Mouse (Mus musculus): ENCODE results near the gene Crip1. TPM values are rescaled to one million over a fixed set of nuclear protein-coding genes. Genes with fewer than 3 reads are reported as not detected.

The Crip1 gene
- polyA plus RNA-seq, 1 experiment from 2014 or later: 565 TPM

DNA sequence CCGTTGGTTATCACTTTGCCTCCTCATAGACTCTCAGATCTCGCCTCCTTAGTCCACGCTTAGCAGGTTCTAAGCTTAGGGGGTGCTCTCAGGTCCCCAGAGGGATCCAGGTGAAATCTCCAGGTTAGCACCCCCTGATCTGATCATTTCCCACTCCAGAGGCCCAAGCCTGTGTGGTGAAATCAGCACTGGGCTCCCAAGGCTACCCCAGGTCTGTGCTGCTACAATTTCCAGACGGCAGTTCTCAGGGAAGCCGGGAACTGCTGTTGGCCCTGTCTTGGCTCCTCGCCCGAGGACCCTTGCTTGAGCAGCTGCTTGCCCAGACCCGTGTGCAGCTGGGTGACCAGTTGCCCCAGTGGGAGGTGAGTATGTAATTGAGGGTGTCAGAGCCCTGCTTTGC lies 10.9 kb downstream of the Crip1 start:
- H3K27me3 ChIP-seq (ENCODE audit: control insufficient read depth, insufficient read depth, low read depth, low read length): no peaks in the 10 kb centered on the region
- peak overlapping the region; percentile 88 for H3K4me2 ChIP-seq (ENCODE audit: low read depth, low read length)
- H3K4me3 ChIP-seq (ENCODE audit: low read length): peak overlapping the region; percentile 84
- H3K4me1 ChIP-seq (replicated peaks; ENCODE audit: control insufficient read depth, insufficient read depth, low read length): peaks cover 20% of the 10 kb centered on the region
- H3K9me3 ChIP-seq (ENCODE audit: control insufficient read depth, low read length): no peaks in the 10 kb centered on the region
- H3K27ac ChIP-seq (ENCODE audit: low read length): peak overlapping the region; percentile 87
- 19% methylated on average over 8 of the region's 8 CpGs for WGBS
- H3K36me3 ChIP-seq (ENCODE audit: control insufficient read depth, insufficient read depth, low read length): peaks cover 7% of the 10 kb centered on the region
- peak overlapping the region; percentile 75 for H3K9ac ChIP-seq (ENCODE audit: low read length)
- ATAC-seq (ENCODE audit: low read depth): no peak

DNA sequence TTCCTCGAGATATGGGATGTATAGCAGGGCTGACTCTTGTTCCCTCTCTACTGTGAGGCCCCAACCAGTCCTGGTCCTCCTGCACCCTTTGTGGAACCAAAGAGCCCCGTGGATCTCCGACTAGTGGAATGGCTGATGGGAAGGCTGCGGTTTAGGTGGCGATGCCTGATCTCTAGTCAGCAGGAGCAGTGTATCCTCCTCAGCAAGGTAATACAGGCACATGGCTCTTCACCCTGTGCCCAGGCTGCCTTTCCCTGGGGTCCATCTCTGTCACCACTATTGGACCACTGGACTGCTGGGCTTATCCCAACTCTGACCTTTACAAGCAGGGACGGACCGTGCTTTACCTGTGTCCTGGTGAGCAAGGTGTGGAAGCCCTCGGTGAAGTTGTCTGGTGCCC lies 11.4 kb downstream of the Crip1 start:
- H3K4me3 ChIP-seq (ENCODE audit: low read length): peak overlapping the region; percentile 84
- no peak overlapping the region for H3K27ac ChIP-seq (ENCODE audit: low read length)
- peaks cover 20% of the 10 kb centered on the region for H3K4me1 ChIP-seq (replicated peaks; ENCODE audit: control insufficient read depth, insufficient read depth, low read length)
- no peak for ATAC-seq (ENCODE audit: low read depth)
- peak overlapping the region; percentile 75 for H3K9ac ChIP-seq (ENCODE audit: low read length)
- H3K36me3 ChIP-seq (ENCODE audit: control insufficient read depth, insufficient read depth, low read length): peaks cover 7% of the 10 kb centered on the region
- peak overlapping the region; percentile 88 for H3K4me2 ChIP-seq (ENCODE audit: low read depth, low read length)
- 83% methylated on average over 8 of the region's 8 CpGs for WGBS
- H3K9me3 ChIP-seq (ENCODE audit: control insufficient read depth, low read length): no peaks in the 10 kb centered on the region
- H3K27me3 ChIP-seq (ENCODE audit: control insufficient read depth, insufficient read depth, low read depth, low read length): no peaks in the 10 kb centered on the region

DNA sequence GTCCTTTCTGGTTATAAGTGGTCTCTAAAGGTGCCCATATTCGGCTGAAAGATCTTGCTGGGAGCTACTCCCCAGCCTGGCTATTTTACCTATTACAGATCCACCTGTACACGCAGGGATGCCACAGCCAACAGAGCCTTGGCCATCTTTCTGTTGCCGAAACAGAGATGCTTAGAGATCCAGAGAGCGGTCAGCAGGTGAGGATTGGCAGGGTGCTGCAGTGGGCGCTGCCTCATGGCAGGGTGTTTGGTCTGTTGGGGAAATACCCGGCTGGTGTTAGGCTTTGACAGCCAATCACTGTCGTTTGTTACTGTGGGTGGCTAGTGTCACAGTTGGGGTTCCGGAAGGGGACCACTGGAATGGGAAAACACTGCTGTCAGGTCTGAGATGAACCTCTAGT lies 11.9 kb downstream of the Crip1 start:
- peaks cover 8% of the 10 kb centered on the region for H3K36me3 ChIP-seq (ENCODE audit: control insufficient read depth, insufficient read depth, low read length)
- H3K4me2 ChIP-seq (ENCODE audit: low read depth, low read length): no peak overlapping the region
- no peak overlapping the region for H3K27ac ChIP-seq (ENCODE audit: low read length)
- ATAC-seq (ENCODE audit: low read depth): no peak
- H3K27me3 ChIP-seq (ENCODE audit: control insufficient read depth, insufficient read depth, low read depth, low read length): no peaks in the 10 kb centered on the region
- H3K4me1 ChIP-seq (replicated peaks; ENCODE audit: control insufficient read depth, insufficient read depth, low read length): peaks cover 20% of the 10 kb centered on the region
- no peak overlapping the region for H3K4me3 ChIP-seq (ENCODE audit: low read length)
- no peak overlapping the region for H3K9ac ChIP-seq (ENCODE audit: low read length)
- WGBS: 89% methylated on average over 8 of the region's 8 CpGs
- no peaks in the 10 kb centered on the region for H3K9me3 ChIP-seq (ENCODE audit: control insufficient read depth, low read length)

DNA sequence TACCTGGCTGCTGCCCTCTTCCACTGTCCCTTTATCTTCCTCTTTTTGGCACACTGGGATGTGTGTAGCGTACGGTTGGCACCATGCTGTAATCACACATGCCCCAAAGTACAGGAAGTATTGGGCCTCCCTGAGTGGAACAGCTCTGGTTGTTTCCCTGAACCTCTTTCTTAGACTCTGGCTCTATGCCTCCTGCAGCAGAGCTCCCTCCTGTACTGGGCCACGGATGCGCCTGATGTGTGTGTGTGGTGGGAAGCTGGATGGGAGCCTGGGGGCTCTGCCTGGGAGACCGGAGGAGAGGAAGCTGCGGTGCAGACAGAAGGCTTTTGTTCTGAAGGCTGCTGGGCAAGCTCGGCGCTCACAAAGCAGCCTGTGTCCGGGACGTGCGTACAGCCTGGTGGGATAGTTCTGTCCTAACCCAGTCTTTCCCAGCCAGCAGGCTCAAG lies 17.5 kb downstream of the Crip1 start:
- ATAC-seq (ENCODE audit: low read depth): peak; percentile 24; the same call in 1 of the 2 replicates
- Histone ChIP-seq H3K9me3 (ENCODE audit: control insufficient read depth, low read length) (no peaks in the 10 kb centered on the region), H3K4me1 (replicated peaks; ENCODE audit: control insufficient read depth, insufficient read depth, low read length) (no peaks in the 10 kb centered on the region), H3K4me2 (ENCODE audit: low read depth, low read length) (no peak overlapping the region), H3K4me3 (ENCODE audit: low read length) (no peak overlapping the region), H3K27me3 (ENCODE audit: control insufficient read depth, insufficient read depth, low read depth, low read length) (no peaks in the 10 kb centered on the region), H3K9ac (ENCODE audit: low read length) (no peak overlapping the region; the same call in 1 of the 2 replicates), H3K36me3 (ENCODE audit: control insufficient read depth, insufficient read depth, low read length) (peaks cover 3% of the 10 kb centered on the region), H3K27ac (ENCODE audit: low read length) (no peak overlapping the region)
- 80% methylated on average over 11 of the region's 11 CpGs for WGBS

DNA sequence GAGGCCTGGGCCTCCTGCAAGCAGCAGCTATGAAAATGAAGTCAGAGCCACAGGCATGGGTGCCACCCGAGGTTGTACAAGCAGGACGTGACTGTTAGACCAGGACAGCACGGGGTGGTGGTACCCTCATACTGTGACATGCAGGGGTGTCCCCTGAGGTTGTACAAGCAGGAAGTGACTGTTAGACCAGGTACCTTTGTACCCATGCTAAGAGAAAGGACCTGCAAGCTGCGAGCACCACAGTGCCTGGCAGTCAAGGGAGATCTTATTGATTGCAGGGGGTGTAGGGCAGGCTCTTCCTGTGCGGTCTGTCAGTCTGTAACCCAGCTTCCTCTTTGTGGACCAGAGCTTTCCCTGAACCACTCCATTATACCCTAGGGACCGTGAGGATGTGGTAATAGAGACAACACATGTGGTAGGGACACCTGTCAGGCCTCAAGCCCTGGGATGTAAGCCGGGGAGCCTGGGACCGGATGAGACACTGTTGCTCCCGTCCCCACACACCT lies 22.0 kb downstream of the Crip1 start:
- Histone ChIP-seq H3K9me3 (ENCODE audit: control insufficient read depth, low read length) (no peaks in the 10 kb centered on the region), H3K9ac (ENCODE audit: low read length) (no peak overlapping the region), H3K36me3 (ENCODE audit: control insufficient read depth, insufficient read depth, low read length) (peaks cover 1% of the 10 kb centered on the region; the same call in 1 of the 2 replicates), H3K4me1 (replicated peaks; ENCODE audit: control insufficient read depth, insufficient read depth, low read length) (no peaks in the 10 kb centered on the region), H3K27me3 (ENCODE audit: control insufficient read depth, insufficient read depth, low read depth, low read length) (no peaks in the 10 kb centered on the region), H3K27ac (ENCODE audit: low read length) (no peak overlapping the region), H3K4me3 (ENCODE audit: low read length) (no peak overlapping the region), H3K4me2 (ENCODE audit: low read depth, low read length) (no peak overlapping the region)
- WGBS: 70% methylated on average over 9 of the region's 9 CpGs
- ATAC-seq (ENCODE audit: low read depth): no peak

DNA sequence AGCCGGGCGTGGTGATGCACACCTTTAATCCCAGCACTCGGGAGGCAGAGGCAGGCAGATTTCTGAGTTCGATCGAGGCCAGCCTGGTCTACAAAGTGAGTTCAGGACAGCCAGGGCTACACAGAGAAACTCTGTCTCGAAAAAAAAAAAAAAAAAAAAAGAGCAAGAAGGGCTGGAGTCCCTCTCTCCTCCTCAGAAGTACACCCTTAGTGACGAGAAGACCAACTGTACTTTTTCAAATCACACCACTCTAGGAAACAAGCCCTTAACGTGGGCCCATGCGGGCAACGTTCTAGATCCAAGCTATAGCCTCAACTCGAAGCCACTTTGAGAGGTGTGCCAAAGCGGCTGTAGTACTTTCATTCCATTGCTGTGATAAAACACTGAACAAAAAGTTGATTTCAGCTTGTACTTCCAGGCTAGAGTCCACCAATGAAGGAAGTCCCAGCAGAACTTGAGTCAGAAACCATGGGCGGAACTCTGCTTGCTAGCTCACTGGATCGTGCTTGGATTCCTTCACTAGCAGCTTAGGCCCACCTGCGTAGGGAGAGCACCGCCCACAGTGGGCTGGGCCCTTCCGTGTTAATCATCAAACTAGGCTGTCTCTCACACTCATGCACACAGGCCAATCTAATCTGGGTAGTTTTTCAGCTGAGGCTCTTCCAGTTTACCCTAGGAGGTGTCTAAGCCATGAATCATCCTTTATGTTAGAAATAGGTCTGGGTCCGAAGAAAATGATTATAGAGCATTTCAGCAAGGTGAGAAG lies 31.0 kb downstream of the Crip1 start:
- H3K27me3 ChIP-seq (ENCODE audit: control insufficient read depth, insufficient read depth, low read depth, low read length): no peaks in the 10 kb centered on the region
- H3K36me3 ChIP-seq (ENCODE audit: control insufficient read depth, insufficient read depth, low read length): no peaks in the 10 kb centered on the region
- no peak for ATAC-seq (ENCODE audit: low read depth)
- 85% methylated on average over 17 of the region's 18 CpGs for WGBS
- H3K27ac ChIP-seq (ENCODE audit: low read length): no peak overlapping the region
- no peak overlapping the region for H3K4me2 ChIP-seq (ENCODE audit: low read depth, low read length)
- no peak overlapping the region for H3K9ac ChIP-seq (ENCODE audit: low read length)
- no peaks in the 10 kb centered on the region for H3K9me3 ChIP-seq (ENCODE audit: control insufficient read depth, low read length)
- H3K4me1 ChIP-seq (replicated peaks; ENCODE audit: control insufficient read depth, insufficient read depth, low read length): no peaks in the 10 kb centered on the region
- H3K4me3 ChIP-seq (ENCODE audit: low read length): no peak overlapping the region

DNA sequence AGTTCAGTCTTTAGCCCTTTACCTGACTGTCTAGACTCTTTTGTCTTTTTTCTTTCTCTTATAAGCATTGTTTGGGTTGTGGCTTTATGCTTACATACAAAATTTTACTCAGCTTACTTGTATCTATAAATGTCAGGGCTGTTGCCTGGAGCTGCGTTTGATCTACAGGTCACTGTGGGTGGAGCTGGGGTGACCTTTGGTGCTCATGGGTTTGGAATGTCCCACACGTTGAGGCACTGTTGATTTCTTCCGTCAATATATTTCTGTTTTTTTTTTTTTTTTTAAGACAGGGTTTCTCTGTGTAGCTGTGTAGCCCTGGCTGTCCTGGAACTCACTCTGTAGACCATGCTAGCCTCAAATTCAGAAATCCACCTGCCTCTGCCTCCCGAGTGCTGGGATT lies 34.9 kb downstream of the Crip1 start:
- Histone ChIP-seq H3K27ac (ENCODE audit: low read length) (no peak overlapping the region), H3K9ac (ENCODE audit: low read length) (no peak overlapping the region), H3K36me3 (ENCODE audit: control insufficient read depth, insufficient read depth, low read length) (no peaks in the 10 kb centered on the region), H3K4me3 (ENCODE audit: low read length) (no peak overlapping the region), H3K4me2 (ENCODE audit: low read depth, low read length) (no peak overlapping the region), H3K9me3 (ENCODE audit: control insufficient read depth, low read length) (no peaks in the 10 kb centered on the region), H3K27me3 (ENCODE audit: control insufficient read depth, insufficient read depth, low read depth, low read length) (no peaks in the 10 kb centered on the region; the same call in 1 of the 2 replicates), H3K4me1 (replicated peaks; ENCODE audit: control insufficient read depth, insufficient read depth, low read length) (peaks cover 5% of the 10 kb centered on the region)
- ATAC-seq (ENCODE audit: low read depth): no peak
- 40% methylated on average over 4 of the region's 4 CpGs for WGBS

DNA sequence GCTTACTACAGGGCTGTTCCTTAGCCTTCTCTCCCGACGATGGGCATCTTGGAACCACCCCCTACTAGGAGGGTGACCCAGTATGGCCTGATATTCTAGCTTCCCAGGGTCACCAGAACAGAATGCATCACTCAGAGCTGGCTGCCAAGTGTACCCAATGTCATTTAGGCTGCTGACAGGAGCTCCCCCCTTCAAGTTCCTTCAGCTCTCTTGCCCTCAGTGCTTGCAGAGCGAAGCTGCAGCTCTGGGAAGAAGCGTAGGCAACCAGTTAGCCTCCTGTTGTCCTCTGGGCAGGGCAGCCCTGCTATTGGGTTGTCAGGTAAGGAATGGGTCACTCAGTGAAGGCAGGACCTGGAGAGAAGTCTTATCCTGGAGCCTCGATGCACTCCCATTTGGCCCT lies 38.8 kb downstream of the Crip1 start:
- Histone ChIP-seq H3K27me3 (ENCODE audit: control insufficient read depth, insufficient read depth, low read depth, low read length) (peaks cover 19% of the 10 kb centered on the region; the same call in 1 of the 2 replicates), H3K9ac (ENCODE audit: low read length) (no peak overlapping the region), H3K36me3 (ENCODE audit: control insufficient read depth, insufficient read depth, low read length) (no peaks in the 10 kb centered on the region; the same call in 1 of the 2 replicates), H3K4me2 (ENCODE audit: low read depth, low read length) (no peak overlapping the region), H3K4me1 (replicated peaks; ENCODE audit: control insufficient read depth, insufficient read depth, low read length) (peaks cover 25% of the 10 kb centered on the region), H3K4me3 (ENCODE audit: low read length) (no peak overlapping the region; the same call in 1 of the 2 replicates), H3K9me3 (ENCODE audit: control insufficient read depth, low read length) (no peaks in the 10 kb centered on the region), H3K27ac (ENCODE audit: low read length) (no peak overlapping the region)
- no peak for ATAC-seq (ENCODE audit: low read depth)
- WGBS: 55% methylated on average over 5 of the region's 5 CpGs

DNA sequence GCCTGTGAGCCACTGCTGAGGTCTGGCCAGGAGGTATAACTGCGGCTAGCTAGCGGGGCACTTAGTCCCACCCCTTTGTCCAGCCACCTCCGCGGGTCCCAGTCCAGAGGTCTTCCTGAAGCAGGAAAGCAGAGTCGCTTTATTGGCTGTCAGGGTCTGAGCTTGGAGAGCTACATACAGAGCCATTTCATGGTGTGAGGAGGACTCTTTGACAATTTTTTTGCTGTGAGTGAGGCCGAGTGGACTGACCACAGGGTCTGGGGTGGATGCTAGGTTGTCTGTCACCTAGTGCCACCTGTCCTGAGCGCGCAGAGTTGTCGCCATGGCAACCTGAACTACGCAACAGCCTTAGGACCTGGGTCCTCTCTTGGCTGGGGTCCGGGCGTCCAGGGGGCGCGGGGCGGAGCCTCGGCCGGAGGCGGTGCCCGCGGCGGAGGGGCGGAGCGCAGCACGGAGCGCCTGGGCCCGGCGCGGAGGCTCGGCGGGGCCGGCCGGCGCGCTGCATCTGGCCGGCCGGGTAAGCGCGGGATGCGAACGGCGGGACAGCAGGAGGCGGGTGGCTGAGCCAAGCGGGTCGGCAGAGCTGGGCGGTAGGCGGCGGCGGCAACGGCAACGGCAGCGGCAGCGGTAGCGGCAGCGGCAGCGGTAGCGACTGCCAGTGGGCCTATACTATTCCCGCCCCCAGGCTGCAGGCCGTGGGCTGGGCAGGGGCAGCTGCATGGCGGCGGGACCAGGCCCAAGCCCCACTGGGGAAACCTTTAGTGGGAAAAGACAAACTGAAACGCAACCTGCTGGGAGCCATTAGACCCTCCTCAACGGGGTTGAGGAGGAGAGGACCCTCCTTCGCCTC lies 39.6 kb downstream of the Crip1 start, which contains the start of gene Tmem121:
Gene Tmem121, plus strand, starts transcription at position 489 of the 850 bp plus-strand sequence.
- Histone ChIP-seq H3K4me2 (ENCODE audit: low read depth, low read length) (peak within 1 kb of the TSS; percentile 95), H3K9me3 (ENCODE audit: control insufficient read depth, low read length) (no peaks in the 10 kb centered on the region), H3K4me3 (ENCODE audit: low read length) (peak within 1 kb of the TSS; percentile 67), H3K36me3 (ENCODE audit: control insufficient read depth, insufficient read depth, low read length) (no peaks in the 10 kb centered on the region; the same call in 1 of the 2 replicates), H3K4me1 (replicated peaks; ENCODE audit: control insufficient read depth, insufficient read depth, low read length) (peaks cover 25% of the 10 kb centered on the region), H3K27me3 (ENCODE audit: control insufficient read depth, insufficient read depth, low read depth, low read length) (peaks cover 19% of the 10 kb centered on the region; the same call in 1 of the 2 replicates), H3K27ac (ENCODE audit: low read length) (no peak within 1 kb of the TSS), H3K9ac (ENCODE audit: low read length) (peak within 1 kb of the TSS; percentile 69)
- WGBS: 2% methylated on average over 48 of the region's 63 CpGs
- ATAC-seq (ENCODE audit: low read depth): peak; percentile 30; the same call in 1 of the 2 replicates
